Mouse (Mus musculus) naive thymus-derived CD4-positive, alpha-beta T cell, adult 5 months (primary cell): ENCODE data around the gene Jade3. TPM values are rescaled to one million over a fixed set of nuclear protein-coding genes. Genes with fewer than 3 reads are reported as not detected.

Source experiments
- polyA plus RNA-seq: library from polyadenylated mRNA; unstranded; fragments of 100-300 nt; shearing (Covaris generic); gene quantifications from one replicate; pipeline ENCODE4 v1.2.1, GENCODE M21; 2017

Gene Jade3
- 5.4 TPM for polyA plus RNA-seq

DNA sequence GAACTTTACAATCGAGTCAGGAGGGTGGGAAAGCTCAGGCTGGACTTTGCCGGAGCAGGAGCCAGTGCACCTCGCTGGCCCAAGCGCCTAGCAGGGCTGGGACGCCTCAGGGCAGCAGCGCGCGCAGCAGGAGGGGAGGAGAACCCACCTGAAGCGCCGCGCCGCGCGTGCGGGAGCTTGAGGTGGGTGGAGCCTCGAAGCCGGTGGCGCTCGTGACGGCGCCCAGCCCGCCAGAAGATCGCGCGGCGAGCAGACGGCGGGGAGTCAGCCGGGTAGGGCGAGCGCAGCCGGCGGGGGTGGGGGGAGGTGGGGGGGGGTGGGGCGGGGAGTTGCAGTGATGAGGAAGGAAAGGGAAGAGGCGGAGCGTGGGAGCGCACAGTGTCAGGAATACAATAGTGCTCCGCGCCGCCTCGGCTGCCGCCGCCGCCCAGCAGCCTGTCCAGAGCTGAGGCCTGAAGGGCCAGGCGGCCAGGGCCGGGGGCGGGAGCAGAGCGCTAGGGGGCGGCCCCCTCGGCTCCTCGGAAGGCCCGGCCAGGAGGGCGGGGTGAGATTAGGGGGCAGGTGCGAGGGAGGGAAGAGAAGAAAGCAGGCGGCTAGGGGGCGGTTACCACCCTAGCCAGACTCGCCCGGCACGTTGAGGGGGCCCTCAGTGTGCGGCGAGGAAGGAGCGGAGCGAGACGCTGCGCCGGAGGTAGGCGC lies at the start of gene Jade3:
TSS of gene Jade3 (plus strand) at position 549 of the 699 bp plus-strand sequence.

DNA sequence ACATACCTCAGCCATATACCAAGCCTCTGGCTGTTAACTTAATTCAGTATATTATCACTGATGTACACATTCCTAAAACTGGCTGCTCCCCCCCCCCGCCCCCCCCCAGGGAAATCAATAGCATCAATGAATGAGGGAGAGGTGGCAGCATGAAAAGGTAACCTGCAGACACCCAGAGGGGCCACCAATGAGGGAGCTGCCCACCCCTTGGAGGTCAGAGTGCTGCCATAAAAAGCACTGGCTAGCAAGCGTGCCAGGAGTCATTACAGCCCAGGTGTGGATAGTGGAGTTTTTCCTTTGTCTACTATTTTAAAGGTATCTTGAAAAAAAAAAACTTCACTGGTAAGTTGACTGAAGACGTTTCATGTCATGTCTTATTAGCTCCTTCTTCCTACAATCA lies 124.0 kb downstream of the Jade3 start, which contains the start of gene Rgn:
TSS of gene Rgn (plus strand) at position 256 of the 400 bp plus-strand sequence.

Other genes with a start within 250 kb of the Jade3 start
- gene Slc9a7, start 133.9 kb upstream of the Jade3 start, polyA plus RNA-seq, result 4.4 TPM
- 10.5 TPM for gene Rp2, start 61.2 kb upstream of the Jade3 start, polyA plus RNA-seq
- not detected for gene Rgn, start 124.1 kb downstream of the Jade3 start, polyA plus RNA-seq
- 50.1 TPM for gene Rbm10, start 191.8 kb downstream of the Jade3 start, polyA plus RNA-seq
- gene Ndufb11, start 191.9 kb downstream of the Jade3 start, polyA plus RNA-seq, result 154 TPM
- 181 TPM for gene Uba1, start 232.6 kb downstream of the Jade3 start, polyA plus RNA-seq